Mouse (Mus musculus): Measurements from ENCODE around the gene Bicdl1.

DNA sequence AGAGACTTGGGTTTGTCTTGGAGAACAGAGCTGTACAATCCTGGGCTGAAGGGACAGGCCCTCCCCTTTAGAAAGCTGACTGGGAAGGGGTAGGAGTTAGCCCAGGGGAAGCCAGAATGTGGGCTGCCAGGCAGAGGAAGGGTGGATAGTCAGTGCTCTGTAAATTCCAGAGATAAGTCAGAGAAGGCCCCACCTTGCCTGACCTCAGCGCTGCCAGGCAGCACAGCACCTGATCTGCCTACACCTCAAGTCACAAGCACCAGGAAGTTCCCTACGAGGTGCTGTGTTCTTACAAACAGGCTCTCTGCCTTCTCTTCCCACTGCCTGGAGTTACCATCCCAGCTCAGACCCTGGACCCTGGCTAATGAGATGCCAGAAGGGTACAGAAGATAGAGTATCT, 61.0 kb downstream of the Bicdl1 start:
- TF ChIP-seq CTCF (IDR thresholded peaks at IDR 0.05; ENCODE audit: extremely low read depth, insufficient read length, insufficient replicate concordance, low read depth, low read length): no peak
- no peak for TF ChIP-seq POLR2A (IDR thresholded peaks at IDR 0.05; ENCODE audit: low read depth, low read length)
